Mouse (Mus musculus) MEL (cell line): ENCODE results near the gene Ankrd53.

ENCODE experiments used
- CHD2 ChIP-seq: IDR thresholded peaks from 2 replicates; pipeline ENCODE4 v1.6.1; 2011; ENCODE audit warnings: low read length, improper control_type of control experiment
- CTCF ChIP-seq, 3 experiments: IDR thresholded peaks in 2 of 3; conservative IDR thresholded peaks in 1 of 3; 2 replicates each; pipeline ENCODE4 v1.5.1; 2011 to 2012; ENCODE audit warnings: low read length in 3 of 3, low read depth in 2 of 3, mild to moderate bottlenecking in 2 of 3, improper control_type of control experiment in 1 of 3, inconsistent platforms in 1 of 3, mixed read lengths in 1 of 3, moderate library complexity in 1 of 3; ENCODE audit not compliant: control insufficient read depth in 1 of 3, insufficient read depth in 1 of 3, poor library complexity in 1 of 3, severe bottlenecking in 1 of 3
- E2F4 ChIP-seq: IDR thresholded peaks from 2 replicates; pipeline ENCODE4 v1.6.1; 2011; ENCODE audit warnings: low read depth, low read length, improper control_type of control experiment, borderline replicate concordance
- ELF1 ChIP-seq: IDR thresholded peaks from 2 replicates; pipeline ENCODE4 v1.6.1; 2014; ENCODE audit warnings: low read depth, mild to moderate bottlenecking, inconsistent platforms, low read length, improper control_type of control experiment, moderate library complexity
- EP300 ChIP-seq, 2 experiments: IDR thresholded peaks; 2 replicates each; pipeline ENCODE4 v1.6.1; 2011; ENCODE audit warnings: improper control_type of control experiment in 2 of 2, low read length in 2 of 2, low read depth in 1 of 2, mild to moderate bottlenecking in 1 of 2
- ETS1 ChIP-seq: IDR thresholded peaks from 2 replicates; pipeline ENCODE4 v1.6.1; 2012; ENCODE audit warnings: low read depth, mild to moderate bottlenecking, inconsistent platforms, low read length, improper control_type of control experiment, moderate library complexity
- GABPA ChIP-seq: IDR thresholded peaks from 2 replicates; pipeline ENCODE4 v1.6.1; 2012; ENCODE audit warnings: low read depth, mild to moderate bottlenecking, inconsistent platforms, low read length, improper control_type of control experiment, moderate library complexity
- GATA1 ChIP-seq: IDR thresholded peaks from 2 replicates; pipeline ENCODE4 v1.6.1; 2011; ENCODE audit warnings: low read depth, low read length, improper control_type of control experiment
- MAFK ChIP-seq: IDR thresholded peaks from 2 replicates; pipeline ENCODE4 v1.6.1; 2011; ENCODE audit warnings: low read depth, mild to moderate bottlenecking, low read length, improper control_type of control experiment, borderline replicate concordance
- MYC ChIP-seq: IDR thresholded peaks from 2 replicates; pipeline ENCODE4 v1.6.1; 2011; ENCODE audit warnings: low read depth, mild to moderate bottlenecking, low read length, improper control_type of control experiment, moderate library complexity
- POLR2A ChIP-seq, 2 experiments: IDR thresholded peaks; 2 replicates each; pipeline ENCODE4 v1.6.1; 2011 to 2012; ENCODE audit warnings: low read length in 2 of 2, mild to moderate bottlenecking in 2 of 2, control low read depth in 1 of 2, improper control_type of control experiment in 1 of 2, low read depth in 1 of 2, moderate library complexity in 1 of 2; ENCODE audit not compliant: control insufficient read depth in 1 of 2, insufficient read depth in 1 of 2, poor library complexity in 1 of 2
- POLR2AphosphoS2 ChIP-seq: IDR thresholded peaks from 2 replicates; pipeline ENCODE4 v1.6.1; 2011; ENCODE audit warnings: low read length, improper control_type of control experiment
- SMC3 ChIP-seq: IDR thresholded peaks from 2 replicates; pipeline ENCODE4 v1.6.1; 2011; ENCODE audit warnings: low read depth, low read length, improper control_type of control experiment
- USF2 ChIP-seq, 2 experiments: IDR thresholded peaks; 2 replicates each; pipeline ENCODE4 v1.6.1; 2011 to 2012; ENCODE audit warnings: improper control_type of control experiment in 2 of 2, low read length in 2 of 2, borderline replicate concordance in 1 of 2, inconsistent platforms in 1 of 2, low read depth in 1 of 2, mild to moderate bottlenecking in 1 of 2; ENCODE audit not compliant: insufficient read depth in 1 of 2

DNA sequence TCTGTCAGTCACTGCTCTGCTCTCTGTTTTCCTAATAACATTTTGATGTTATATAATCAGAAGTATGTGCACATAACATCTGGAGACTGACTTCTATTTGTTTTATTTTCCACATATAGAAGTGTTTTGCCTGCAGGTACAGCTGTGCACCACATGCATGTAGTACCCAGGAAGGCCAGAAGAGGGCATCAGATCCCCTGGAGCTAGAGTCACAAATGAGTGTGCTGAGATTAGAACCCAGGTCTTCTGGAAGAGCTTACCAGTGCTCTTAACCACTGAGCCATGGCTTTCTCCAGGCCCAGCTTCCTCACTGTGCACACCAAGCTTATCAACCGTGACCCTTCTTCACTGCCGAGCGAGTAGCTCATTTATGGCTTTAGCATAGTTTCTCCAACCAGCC, 34.0 kb upstream of the Ankrd53 start:
- TF ChIP-seq USF2 (IDR thresholded peaks at IDR 0.05; ENCODE audit: borderline replicate concordance in 1 of 2, insufficient read depth in 1 of 2, low read depth in 1 of 2, low read length in 2 of 2) = no peak
- TF ChIP-seq GATA1 = no peak
- TF ChIP-seq POLR2AphosphoS2 = no peak
- TF ChIP-seq SMC3 = peak; percentile 48
- TF ChIP-seq GABPA = no peak
- no peak for TF ChIP-seq EP300 (IDR thresholded peaks at IDR 0.05; ENCODE audit: low read depth in 1 of 2, low read length in 2 of 2)
- TF ChIP-seq CTCF (IDR thresholded peaks at IDR 0.05 in 2 of 3, conservative IDR thresholded peaks at IDR 0.05 in 1 of 3; ENCODE audit: control insufficient read depth in 1 of 3, insufficient read depth in 1 of 3, low read depth in 2 of 3, low read length in 3 of 3, poor library complexity in 1 of 3, severe bottlenecking in 1 of 3) = peak; percentile 67 to 96 (median 67)
- no peak for TF ChIP-seq CHD2
- no peak for TF ChIP-seq MAFK
- TF ChIP-seq POLR2A (IDR thresholded peaks at IDR 0.05; ENCODE audit: control insufficient read depth in 1 of 2, insufficient read depth in 1 of 2, low read depth in 1 of 2, low read length in 2 of 2, poor library complexity in 1 of 2) = no peak
- no peak for TF ChIP-seq MYC
- no peak for TF ChIP-seq ETS1
- no peak for TF ChIP-seq E2F4
- TF ChIP-seq ELF1 = no peak
